Mouse (Mus musculus): ENCODE results near the gene Wscd2. TPM values are rescaled to one million over a fixed set of nuclear protein-coding genes. Genes with fewer than 3 reads are reported as not detected.

Wscd2 gene
- 9.5 and 10.3 TPM in 2 replicates for polyA plus RNA-seq (2012; rRNA removed)

GRCm38 (mm10) chr5:113490033-113490432 lies at the start of gene Wscd2:
Gene Wscd2, plus strand, starts transcription at chr5:113490333.

Other genes starting within 250 kb of the Wscd2 start
- 11.5 and 12.3 TPM in 2 replicates for gene Sgsm1, start 179.5 kb upstream of the Wscd2 start, polyA plus RNA-seq (2012; rRNA removed)
- not detected in 2 replicates for gene Aym1, start 133.0 kb upstream of the Wscd2 start, polyA plus RNA-seq (2012; rRNA removed)
- gene Cmklr1, start 160.1 kb downstream of the Wscd2 start, polyA plus RNA-seq (2012; rRNA removed): 58.3 and 69.4 TPM in 2 replicates
- not detected in 2 replicates for gene 1700069L16Rik, start 234.4 kb downstream of the Wscd2 start, polyA plus RNA-seq (2012; rRNA removed)
- 8.4 and 9.3 TPM in 2 replicates for gene Ficd, start 245.5 kb downstream of the Wscd2 start, polyA plus RNA-seq (2012; rRNA removed)